Mouse (Mus musculus): Measurements from ENCODE around the gene Aebp2. TPM values are rescaled to one million over a fixed set of nuclear protein-coding genes. Genes with fewer than 3 reads are reported as not detected.

Gene Aebp2
- total RNA-seq, 2 experiments from 2014 or later: 67.1 to 67.2 TPM

GRCm38 (mm10) chr6:140684403-140684802 lies 61.9 kb downstream of the Aebp2 start:
- Histone ChIP-seq H3K27ac (no peak overlapping the region), H3K4me3 (no peak overlapping the region)
- TF ChIP-seq CTCF (IDR thresholded peaks at IDR 0.05): no peak
- DNase-seq (ENCODE audit: extremely low spot score in 1 of 2, low spot score in 2 of 2): no peak
- intact Hi-C loops (cut with DNase I): no loop called here

- H3K27ac ChIP-seq: no peak overlapping the region
- H3K4me3 ChIP-seq: no peak overlapping the region
- no peak for TF ChIP-seq CTCF (IDR thresholded peaks at IDR 0.05)
- intact Hi-C loops (cut with DNase I): no loop called here
- no peak for DNase-seq (ENCODE audit: extremely low spot score in 1 of 2, low spot score in 2 of 2)
Observed at GRCm38 (mm10) chr6:140689617-140690404, 67.3 kb downstream of the Aebp2 start.

- DNase-seq (ENCODE audit: extremely low spot score in 1 of 2, low spot score in 2 of 2): no peak
- intact Hi-C loops (cut with DNase I): no loop called here
- no peak overlapping the region for H3K27ac ChIP-seq
- H3K4me3 ChIP-seq: no peak overlapping the region
- no peak for TF ChIP-seq CTCF (IDR thresholded peaks at IDR 0.05)
Observed at GRCm38 (mm10) chr6:140692160-140692559, 69.7 kb downstream of the Aebp2 start.

GRCm38 (mm10) chr6:140696192-140696879 lies 73.9 kb downstream of the Aebp2 start:
- DNase-seq (ENCODE audit: extremely low spot score in 1 of 2, low spot score in 2 of 2): no peak
- no peak for TF ChIP-seq CTCF (IDR thresholded peaks at IDR 0.05)
- intact Hi-C loops (cut with DNase I): no loop called here
- Histone ChIP-seq H3K27ac (no peak overlapping the region), H3K4me3 (no peak overlapping the region)

GRCm38 (mm10) chr6:140697994-140698393 lies 75.5 kb downstream of the Aebp2 start:
- TF ChIP-seq CTCF (IDR thresholded peaks at IDR 0.05): no peak
- intact Hi-C loops (cut with DNase I): no loop called here
- Histone ChIP-seq H3K27ac (no peak overlapping the region), H3K4me3 (no peak overlapping the region)
- DNase-seq (ENCODE audit: extremely low spot score in 1 of 2, low spot score in 2 of 2): peak in 1 of 2 experiments; percentile 15

- Histone ChIP-seq H3K27ac (no peak overlapping the region), H3K4me3 (no peak overlapping the region)
- no peak for TF ChIP-seq CTCF (IDR thresholded peaks at IDR 0.05)
- no peak for DNase-seq (ENCODE audit: extremely low spot score in 1 of 2, low spot score in 2 of 2)
- intact Hi-C loops (cut with DNase I): no loop called here
Observed at GRCm38 (mm10) chr6:140698596-140698995, 76.1 kb downstream of the Aebp2 start.

- Histone ChIP-seq H3K27ac (no peak overlapping the region), H3K4me3 (no peak overlapping the region)
- intact Hi-C loops (cut with DNase I): no loop called here
- TF ChIP-seq CTCF (IDR thresholded peaks at IDR 0.05): no peak
- DNase-seq (ENCODE audit: extremely low spot score in 1 of 2, low spot score in 2 of 2): no peak
Observed at GRCm38 (mm10) chr6:140701259-140701658, 78.8 kb downstream of the Aebp2 start.

GRCm38 (mm10) chr6:140705132-140705531 lies 82.7 kb downstream of the Aebp2 start:
- intact Hi-C loops (cut with DNase I): loop anchor here (5.0 kb wide), 1 partner anchor 58 kb away; no protein-coding TSS in a partner anchor
- DNase-seq (ENCODE audit: extremely low spot score in 1 of 2, low spot score in 2 of 2): no peak
- no peak for TF ChIP-seq CTCF (IDR thresholded peaks at IDR 0.05)
- Histone ChIP-seq H3K27ac (no peak overlapping the region), H3K4me3 (no peak overlapping the region)

- no peak for DNase-seq (ENCODE audit: extremely low spot score in 1 of 2, low spot score in 2 of 2)
- intact Hi-C loops (cut with DNase I): loop anchor here (5.0 kb wide), 1 partner anchor 59 kb away; no protein-coding TSS in a partner anchor
- no peak overlapping the region for H3K27ac ChIP-seq
- TF ChIP-seq CTCF (IDR thresholded peaks at IDR 0.05): no peak
- no peak overlapping the region for H3K4me3 ChIP-seq
Observed at GRCm38 (mm10) chr6:140706056-140706455, 83.6 kb downstream of the Aebp2 start.

- no peak for DNase-seq (ENCODE audit: extremely low spot score in 1 of 2, low spot score in 2 of 2)
- H3K4me3 ChIP-seq: no peak overlapping the region
- TF ChIP-seq CTCF (IDR thresholded peaks at IDR 0.05): no peak
- H3K27ac ChIP-seq: no peak overlapping the region
- intact Hi-C loops (cut with DNase I): loop anchor here (5.0 kb wide), 1 partner anchor 61 kb away; no protein-coding TSS in a partner anchor
Observed at GRCm38 (mm10) chr6:140708059-140708458, 85.6 kb downstream of the Aebp2 start.

GRCm38 (mm10) chr6:140709415-140710107 lies 87.1 kb downstream of the Aebp2 start:
- intact Hi-C loops (cut with DNase I): loop anchor here (5.0 kb wide), 3 partner anchors 62 to 738 kb away; no protein-coding TSS in a partner anchor
- TF ChIP-seq CTCF (IDR thresholded peaks at IDR 0.05): no peak; the same call in 1 of the 2 replicates
- Histone ChIP-seq H3K27ac (no peak overlapping the region), H3K4me3 (no peak overlapping the region)
- DNase-seq (ENCODE audit: extremely low spot score in 1 of 2, low spot score in 2 of 2): no peak

- Histone ChIP-seq H3K27ac (no peak overlapping the region), H3K4me3 (no peak overlapping the region)
- peak; percentile 62 to 74 for DNase-seq (ENCODE audit: extremely low spot score in 1 of 2, low spot score in 2 of 2)
- intact Hi-C loops (cut with DNase I): loop anchor here (5.0 kb wide), 2 partner anchors 80 to 735 kb away; no protein-coding TSS in a partner anchor
- TF ChIP-seq CTCF (IDR thresholded peaks at IDR 0.05): peak; percentile 99
Observed at GRCm38 (mm10) chr6:140712754-140713153, 90.3 kb downstream of the Aebp2 start.

All from left cerebral cortex, adult 2 months (tissue).